Mouse (Mus musculus): ENCODE results near the gene Gm6034. TPM values are rescaled to one million over a fixed set of nuclear protein-coding genes. Genes with fewer than 3 reads are reported as not detected.
A peak's percentile ranks its signal among the peaks of the same experiment; 100 is the strongest.
"Not testable (repeated sequence)": the region's sequence is repeated elsewhere in the genome, so short reads cannot be mapped to it uniquely, and the experiment has no call there.

Gm6034 gene
- polyA plus RNA-seq (2014; fragmentation: Nextera tagmentation; extraction: Ambion mirVana), result not detected in 2 replicates

DNA sequence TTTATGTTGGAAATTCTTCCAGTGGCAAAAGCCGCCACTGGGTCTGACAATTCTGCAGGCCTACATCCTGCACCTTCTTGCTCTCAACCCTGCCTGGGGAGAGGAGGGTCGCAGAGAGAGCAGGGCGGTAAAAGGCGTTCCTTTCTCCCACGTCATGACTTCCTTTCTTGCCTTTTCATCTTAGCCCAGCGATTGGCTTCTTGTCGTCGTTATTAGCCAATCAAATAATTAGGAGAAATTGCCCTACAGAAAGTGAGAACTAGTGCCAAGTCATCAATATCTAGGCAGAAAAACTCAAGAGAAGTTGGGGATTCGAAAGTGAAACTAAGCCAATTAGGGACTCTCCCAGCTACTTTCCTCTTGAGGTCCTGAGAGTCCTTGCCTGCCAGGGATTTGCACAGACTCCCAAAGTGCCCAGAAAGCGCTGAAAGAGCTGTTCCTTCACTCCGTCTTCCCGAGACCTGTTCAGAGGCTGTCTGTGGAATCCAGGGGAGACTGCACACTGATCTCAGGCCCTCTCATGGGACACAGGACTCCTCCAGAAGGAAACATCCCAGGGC, at the start of gene Gm6034, which contains the start of gene H2-T22:
Gene Gm6034 (plus strand): TSS at position 352 of the 560 bp plus-strand sequence.
Gene H2-T22 (minus strand): TSS at position 138 of the 560 bp plus-strand sequence.
- peak; percentile 90 for ATAC-seq (replicated peaks; ENCODE audit: insufficient number of reproducible peaks, low FRiP score, low TSS enrichment)
- H3K4me3 ChIP-seq (ENCODE audit: low read depth, low read length), result peak within 1 kb of the TSS; percentile 45
- H3K9me3 ChIP-seq (replicated peaks; ENCODE audit: control insufficient read depth, low read length); H3K27me3 ChIP-seq (ENCODE audit: control insufficient read depth, insufficient read depth, low read length); H3K36me3 ChIP-seq (ENCODE audit: control insufficient read depth, insufficient read depth, low read length); H3K27ac ChIP-seq (ENCODE audit: low read depth, low read length); H3K4me1 ChIP-seq (ENCODE audit: control insufficient read depth, insufficient read depth, low read length): not testable (repeated sequence)
- H3K4me2 ChIP-seq, result peak within 1 kb of the TSS; percentile 73
- peak within 1 kb of the TSS; percentile 46; the same call in 1 of the 2 replicates for H3K9ac ChIP-seq (ENCODE audit: low read depth, low read length)
- 1% methylated on average over 12 of the region's 12 CpGs for WGBS (ENCODE audit: insufficient replicate concordance)

DNA sequence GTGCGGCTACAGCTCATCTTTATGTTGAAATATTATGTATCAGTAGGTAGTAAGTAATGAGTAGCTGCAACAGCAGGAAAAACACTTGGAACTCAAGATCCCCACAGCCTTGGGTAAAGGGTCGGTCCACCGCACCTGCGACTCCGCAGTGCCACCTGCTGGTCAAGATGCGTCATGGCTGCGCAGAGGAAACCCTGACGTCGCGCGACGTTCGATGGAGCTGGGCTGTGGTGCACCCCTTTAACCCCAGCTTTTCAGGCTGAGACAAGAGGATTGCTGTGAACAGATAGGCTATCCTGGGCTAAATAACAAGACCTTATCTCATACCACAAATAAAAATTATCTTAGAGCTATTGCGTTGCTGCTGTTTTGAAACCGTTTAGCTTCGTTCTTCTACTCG, 49.1 kb upstream of the Gm6034 start:
- Histone ChIP-seq H3K27ac (ENCODE audit: low read depth, low read length) (no peak overlapping the region), H3K27me3 (ENCODE audit: control insufficient read depth, insufficient read depth, low read length) (no peaks in the 10 kb centered on the region), H3K9me3 (replicated peaks; ENCODE audit: control insufficient read depth, low read length) (no peaks in the 10 kb centered on the region), H3K9ac (ENCODE audit: low read depth, low read length) (no peak overlapping the region), H3K36me3 (ENCODE audit: control insufficient read depth, insufficient read depth, low read length) (0 out of 2 replicates have a peak, but pooled peaks cover 2% of the 10 kb centered on the region), H3K4me1 (ENCODE audit: control insufficient read depth, insufficient read depth, low read length) (peaks cover 3% of the 10 kb centered on the region; the same call in 1 of the 2 replicates), H3K4me2 (peak overlapping the region; percentile 75), H3K4me3 (ENCODE audit: low read depth, low read length) (peak overlapping the region; percentile 68)
- WGBS (ENCODE audit: insufficient replicate concordance), result 7% methylated on average over 17 of the region's 17 CpGs
- ATAC-seq (replicated peaks; ENCODE audit: insufficient number of reproducible peaks, low FRiP score, low TSS enrichment), result peak; percentile 56

DNA sequence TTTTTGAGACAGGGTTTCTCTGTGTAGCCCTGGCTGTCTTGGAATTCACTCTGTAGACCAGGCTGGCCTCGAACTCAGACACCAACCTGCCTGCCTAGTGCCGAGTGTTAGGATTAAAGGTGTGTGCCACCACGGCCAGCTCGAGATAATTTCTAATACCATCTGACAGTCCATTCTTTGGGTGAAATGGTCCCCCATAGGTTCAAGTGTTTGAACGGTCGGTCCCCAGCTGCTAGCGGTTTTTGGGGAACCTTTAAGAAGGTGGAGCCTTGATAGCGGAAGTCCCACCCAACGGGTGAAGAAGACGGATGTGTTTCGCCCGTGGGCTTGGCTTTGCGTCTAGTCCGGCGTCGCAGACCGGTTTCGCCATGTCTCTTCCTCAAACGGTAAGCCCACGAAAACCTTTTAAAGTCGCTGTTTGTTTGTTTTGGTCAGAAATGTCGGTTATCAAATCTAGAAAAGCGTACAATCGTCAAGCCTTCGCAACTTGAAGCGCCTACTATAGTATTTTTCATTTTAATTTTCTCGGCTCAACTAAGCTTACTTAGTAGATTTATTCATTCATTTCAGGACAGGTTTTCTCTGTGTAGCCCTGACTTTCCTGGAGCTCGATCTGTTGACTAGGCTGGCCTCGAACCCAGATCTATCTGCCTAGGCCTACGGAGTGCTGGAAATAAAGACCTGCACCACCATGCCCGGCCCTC, 48.4 kb upstream of the Gm6034 start:
- Histone ChIP-seq H3K4me1 (ENCODE audit: control insufficient read depth, insufficient read depth, low read length) (peaks cover 3% of the 10 kb centered on the region; the same call in 1 of the 2 replicates), H3K36me3 (ENCODE audit: control insufficient read depth, insufficient read depth, low read length) (no peaks in the 10 kb centered on the region), H3K4me2 (peak overlapping the region; percentile 75), H3K27ac (ENCODE audit: low read depth, low read length) (peak overlapping the region; percentile 22; the same call in 1 of the 2 replicates), H3K9ac (ENCODE audit: low read depth, low read length) (peak overlapping the region; percentile 73), H3K4me3 (ENCODE audit: low read depth, low read length) (peak overlapping the region; percentile 68), H3K9me3 (replicated peaks; ENCODE audit: control insufficient read depth, low read length) (no peaks in the 10 kb centered on the region), H3K27me3 (ENCODE audit: control insufficient read depth, insufficient read depth, low read length) (no peaks in the 10 kb centered on the region)
- ATAC-seq (replicated peaks; ENCODE audit: insufficient number of reproducible peaks, low FRiP score, low TSS enrichment), result peak; percentile 59; the same call in 1 of the 2 replicates
- WGBS (ENCODE audit: insufficient replicate concordance), result 3% methylated on average over 31 of the region's 31 CpGs

DNA sequence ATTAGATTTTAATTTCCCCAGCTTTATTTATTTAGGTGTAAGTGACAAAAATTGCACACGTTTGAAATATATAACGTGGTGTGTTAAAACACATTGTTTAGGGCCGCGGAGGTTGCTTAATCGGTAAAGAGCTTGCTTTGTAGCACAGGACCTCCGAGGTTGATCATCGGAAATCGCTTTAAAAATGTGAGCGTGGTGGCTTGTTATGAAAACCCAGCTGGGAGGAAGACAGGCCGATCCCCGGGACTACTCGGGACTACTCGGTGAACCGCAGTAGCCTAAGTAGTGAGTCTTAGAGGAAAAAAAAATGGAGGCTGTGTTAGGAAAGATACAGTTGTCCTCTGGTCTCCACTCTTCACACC, 47.9 kb upstream of the Gm6034 start:
- peak overlapping the region; percentile 75 for H3K4me2 ChIP-seq
- peak overlapping the region; percentile 68 for H3K4me3 ChIP-seq (ENCODE audit: low read depth, low read length)
- no peak for ATAC-seq (replicated peaks; ENCODE audit: insufficient number of reproducible peaks, low FRiP score, low TSS enrichment)
- H3K27me3 ChIP-seq (ENCODE audit: control insufficient read depth, insufficient read depth, low read length), result no peaks in the 10 kb centered on the region
- H3K9me3 ChIP-seq (replicated peaks; ENCODE audit: control insufficient read depth, low read length), result no peaks in the 10 kb centered on the region
- peak overlapping the region; percentile 73 for H3K9ac ChIP-seq (ENCODE audit: low read depth, low read length)
- H3K27ac ChIP-seq (ENCODE audit: low read depth, low read length), result no peak overlapping the region
- H3K36me3 ChIP-seq (ENCODE audit: control insufficient read depth, insufficient read depth, low read length), result no peaks in the 10 kb centered on the region
- peaks cover 3% of the 10 kb centered on the region; the same call in 1 of the 2 replicates for H3K4me1 ChIP-seq (ENCODE audit: control insufficient read depth, insufficient read depth, low read length)
- 1% methylated on average over 14 of the region's 14 CpGs for WGBS (ENCODE audit: insufficient replicate concordance)

DNA sequence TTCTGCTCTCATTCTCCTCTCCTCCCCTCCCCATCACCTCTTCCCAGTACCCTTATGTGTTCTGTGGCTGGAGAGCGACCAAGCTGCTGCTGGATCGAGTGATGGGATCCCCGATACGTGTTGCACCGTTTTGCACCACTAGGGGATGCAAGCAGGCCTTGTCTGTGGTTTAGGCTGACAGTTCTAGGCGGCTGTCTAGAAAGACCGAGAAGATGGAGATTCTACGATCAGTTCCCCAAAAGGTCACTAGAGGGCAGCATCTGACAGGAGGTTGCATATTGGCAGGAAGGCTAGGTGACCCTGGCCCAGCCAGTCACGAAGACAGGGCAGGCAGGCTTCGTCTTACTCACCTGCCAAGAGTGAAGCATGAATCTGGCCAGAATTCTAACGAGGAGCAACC, 45.8 kb upstream of the Gm6034 start:
- WGBS (ENCODE audit: insufficient replicate concordance), result 6% methylated on average over 11 of the region's 11 CpGs
- Histone ChIP-seq H3K4me3 (ENCODE audit: low read depth, low read length) (no peak overlapping the region), H3K27me3 (ENCODE audit: control insufficient read depth, insufficient read depth, low read length) (no peaks in the 10 kb centered on the region), H3K27ac (ENCODE audit: low read depth, low read length) (no peak overlapping the region), H3K36me3 (ENCODE audit: control insufficient read depth, insufficient read depth, low read length) (no peaks in the 10 kb centered on the region), H3K9me3 (replicated peaks; ENCODE audit: control insufficient read depth, low read length) (no peaks in the 10 kb centered on the region), H3K9ac (ENCODE audit: low read depth, low read length) (no peak overlapping the region), H3K4me1 (ENCODE audit: control insufficient read depth, insufficient read depth, low read length) (peaks cover 3% of the 10 kb centered on the region; the same call in 1 of the 2 replicates), H3K4me2 (no peak overlapping the region)
- ATAC-seq (replicated peaks; ENCODE audit: insufficient number of reproducible peaks, low FRiP score, low TSS enrichment), result peak; percentile 44; the same call in 1 of the 2 replicates

DNA sequence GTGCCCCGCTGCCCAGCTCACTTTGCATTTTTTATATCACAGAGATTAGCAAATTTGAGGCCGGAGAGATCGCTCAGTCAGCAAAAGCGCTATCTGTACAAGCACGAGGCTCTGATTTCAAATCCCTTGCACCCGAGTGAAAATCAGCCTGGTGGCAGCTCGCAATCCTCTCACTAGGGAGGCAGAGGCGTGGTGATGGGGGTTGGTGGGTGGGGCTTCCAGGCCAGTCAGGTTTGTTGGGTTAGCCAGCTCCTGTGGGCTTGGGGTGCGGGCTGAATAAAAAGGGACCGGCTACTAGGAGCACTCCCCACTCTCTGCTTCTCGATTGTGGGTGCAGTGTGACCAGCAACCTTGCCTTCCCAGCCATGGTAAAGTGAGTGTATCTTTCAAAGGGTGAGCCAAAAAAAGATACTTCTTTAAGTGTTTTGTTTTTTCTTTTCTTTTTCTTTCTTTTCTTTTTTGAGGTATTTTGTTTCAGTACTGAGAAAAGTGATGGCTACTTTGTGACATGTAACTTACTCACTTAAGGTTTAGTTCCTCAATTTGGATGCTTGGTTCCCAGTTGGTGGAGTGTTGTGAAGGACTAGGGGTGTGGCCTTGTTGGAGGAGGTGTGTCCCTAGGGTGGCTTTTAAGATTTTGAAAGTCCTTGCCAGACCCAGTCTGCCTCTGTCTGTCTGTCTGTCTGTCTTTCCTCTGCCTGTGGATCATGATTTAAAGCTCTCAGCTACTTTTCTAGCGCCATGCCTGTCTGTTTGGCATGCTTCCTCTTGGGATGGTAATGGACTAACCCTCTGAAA, 44.8 kb upstream of the Gm6034 start:
- Histone ChIP-seq H3K9me3 (replicated peaks; ENCODE audit: control insufficient read depth, low read length) (no peaks in the 10 kb centered on the region), H3K27me3 (ENCODE audit: control insufficient read depth, insufficient read depth, low read length) (no peaks in the 10 kb centered on the region), H3K4me3 (ENCODE audit: low read depth, low read length) (0 out of 2 replicates have a peak overlapping the region, but pooled peaks have one; percentile 8), H3K4me2 (peak overlapping the region; percentile 41), H3K4me1 (ENCODE audit: control insufficient read depth, insufficient read depth, low read length) (peaks cover 3% of the 10 kb centered on the region; the same call in 1 of the 2 replicates), H3K27ac (ENCODE audit: low read depth, low read length) (no peak overlapping the region), H3K9ac (ENCODE audit: low read depth, low read length) (no peak overlapping the region), H3K36me3 (ENCODE audit: control insufficient read depth, insufficient read depth, low read length) (no peaks in the 10 kb centered on the region)
- no peak for ATAC-seq (replicated peaks; ENCODE audit: insufficient number of reproducible peaks, low FRiP score, low TSS enrichment)
- 66% methylated on average over 12 of the region's 12 CpGs for WGBS (ENCODE audit: insufficient replicate concordance)

DNA sequence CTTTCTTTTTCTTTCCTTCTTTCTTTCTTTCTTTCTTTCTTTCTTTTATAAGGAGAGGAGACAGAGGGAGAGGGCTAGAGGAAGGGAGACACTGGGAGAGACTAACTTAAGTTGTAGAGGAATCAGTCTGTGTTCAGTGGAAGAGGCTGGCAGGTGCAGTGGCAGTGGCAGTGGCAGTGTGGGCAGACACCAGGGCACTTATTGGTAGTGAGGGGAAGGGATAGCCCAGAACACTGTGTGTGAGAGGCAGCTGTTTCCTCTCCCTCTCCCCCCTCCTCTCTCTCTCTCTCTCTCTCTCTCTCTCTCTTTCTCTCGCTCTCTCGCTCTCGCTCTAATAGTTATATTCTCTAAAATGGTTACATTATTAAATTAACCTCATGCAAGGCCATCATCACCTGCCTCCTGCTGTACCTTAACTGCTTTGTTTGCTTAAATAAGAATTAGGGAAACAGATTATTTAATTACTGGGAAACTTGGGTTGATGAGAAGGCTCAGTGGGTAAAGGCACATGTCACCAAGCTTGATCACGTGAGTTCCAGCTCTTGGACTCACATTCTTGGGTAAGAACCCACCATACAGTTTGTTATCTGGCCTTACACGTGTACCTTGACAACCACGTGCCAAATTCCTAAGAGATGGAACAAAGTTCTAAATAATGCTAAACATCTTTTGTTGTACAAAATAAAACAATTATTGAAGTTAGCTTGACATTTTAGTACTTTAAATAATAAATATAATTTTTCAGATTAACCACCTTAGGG, 44.0 kb upstream of the Gm6034 start:
- Histone ChIP-seq H3K9ac (ENCODE audit: low read depth, low read length) (no peak overlapping the region), H3K27ac (ENCODE audit: low read depth, low read length) (no peak overlapping the region), H3K9me3 (replicated peaks; ENCODE audit: control insufficient read depth, low read length) (no peaks in the 10 kb centered on the region), H3K27me3 (ENCODE audit: control insufficient read depth, insufficient read depth, low read length) (no peaks in the 10 kb centered on the region), H3K4me1 (ENCODE audit: control insufficient read depth, insufficient read depth, low read length) (peaks cover 3% of the 10 kb centered on the region; the same call in 1 of the 2 replicates), H3K4me2 (peak overlapping the region; percentile 41), H3K4me3 (ENCODE audit: low read depth, low read length) (no peak overlapping the region), H3K36me3 (ENCODE audit: control insufficient read depth, insufficient read depth, low read length) (no peaks in the 10 kb centered on the region)
- no peak for ATAC-seq (replicated peaks; ENCODE audit: insufficient number of reproducible peaks, low FRiP score, low TSS enrichment)
- 86% methylated on average over 6 of the region's 6 CpGs for WGBS (ENCODE audit: insufficient replicate concordance)

DNA sequence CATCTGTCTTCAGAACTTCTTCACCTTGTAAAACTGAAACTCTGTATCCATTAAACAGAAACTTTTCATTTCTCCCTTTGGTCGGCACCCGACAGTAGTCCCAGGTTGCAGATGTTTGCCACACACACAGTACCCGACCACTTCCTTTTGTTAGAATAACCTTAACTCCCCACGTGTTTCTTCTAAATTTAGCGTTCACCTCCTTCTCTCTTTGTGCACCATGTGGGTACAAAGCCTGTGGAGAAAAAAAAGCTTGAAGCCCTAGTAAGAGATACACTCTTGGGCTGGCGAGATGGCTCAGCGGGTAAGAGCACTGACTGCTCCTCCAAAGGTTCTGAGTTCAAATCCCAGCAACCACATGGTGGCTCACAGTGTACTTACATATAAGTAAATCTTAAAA, 43.4 kb upstream of the Gm6034 start:
- Histone ChIP-seq H3K27ac (ENCODE audit: low read depth, low read length) (no peak overlapping the region), H3K9ac (ENCODE audit: low read depth, low read length) (no peak overlapping the region), H3K4me1 (ENCODE audit: control insufficient read depth, insufficient read depth, low read length) (peaks cover 3% of the 10 kb centered on the region; the same call in 1 of the 2 replicates), H3K36me3 (ENCODE audit: control insufficient read depth, insufficient read depth, low read length) (no peaks in the 10 kb centered on the region), H3K27me3 (ENCODE audit: control insufficient read depth, insufficient read depth, low read length) (no peaks in the 10 kb centered on the region), H3K9me3 (replicated peaks; ENCODE audit: control insufficient read depth, low read length) (no peaks in the 10 kb centered on the region), H3K4me2 (no peak overlapping the region), H3K4me3 (ENCODE audit: low read depth, low read length) (no peak overlapping the region)
- 80% methylated on average over 7 of the region's 7 CpGs for WGBS (ENCODE audit: insufficient replicate concordance)
- ATAC-seq (replicated peaks; ENCODE audit: insufficient number of reproducible peaks, low FRiP score, low TSS enrichment), result no peak
